Mouse (Mus musculus) spleen, postnatal 36 days (tissue): ENCODE results near the gene Mgme1.

ENCODE experiments used
- DNase-seq, 2 experiments: peaks; one replicate each; pipeline ENCODE4 v3.0.0; 2022; ENCODE audit warnings: low spot score in 2 of 2, mixed read lengths in 1 of 2

The Mgme1 gene

GRCm38 (mm10) chr2:144270507-144271420, at the start of gene Mgme1, which contains the start of gene Snx5:
Gene Mgme1, plus strand, starts transcription at chr2:144270663.
Gene Snx5, minus strand, starts transcription at chr2:144270906.
- peak; percentile 93 to 94 for DNase-seq

- DNase-seq = no peak
Observed at GRCm38 (mm10) chr2:144224351-144224750, 46.1 kb upstream of the Mgme1 start.

GRCm38 (mm10) chr2:144226906-144227586, 43.4 kb upstream of the Mgme1 start:
- no peak for DNase-seq

GRCm38 (mm10) chr2:144228521-144229346, 41.7 kb upstream of the Mgme1 start:
- DNase-seq = peak; percentile 60 to 62

GRCm38 (mm10) chr2:144229647-144230046, 40.8 kb upstream of the Mgme1 start:
- DNase-seq = no peak

GRCm38 (mm10) chr2:144230498-144230897, 40.0 kb upstream of the Mgme1 start:
- no peak for DNase-seq

- DNase-seq = peak; percentile 71 to 76
Observed at GRCm38 (mm10) chr2:144231115-144231514, 39.3 kb upstream of the Mgme1 start.

- peak; percentile 76 to 83 for DNase-seq
Observed at GRCm38 (mm10) chr2:144233534-144233933, 36.9 kb upstream of the Mgme1 start.

GRCm38 (mm10) chr2:144235776-144236175, 34.7 kb upstream of the Mgme1 start:
- DNase-seq = no peak

GRCm38 (mm10) chr2:144236791-144237584, 33.5 kb upstream of the Mgme1 start:
- no peak for DNase-seq

- no peak for DNase-seq
Observed at GRCm38 (mm10) chr2:144238341-144238740, 32.1 kb upstream of the Mgme1 start.

- peak; percentile 60 to 64 for DNase-seq
Observed at GRCm38 (mm10) chr2:144239318-144239717, 31.1 kb upstream of the Mgme1 start.

- no peak for DNase-seq
Observed at GRCm38 (mm10) chr2:144240095-144240899, 30.2 kb upstream of the Mgme1 start.

- peak; percentile 56 for DNase-seq
Observed at GRCm38 (mm10) chr2:144245464-144245863, 25.0 kb upstream of the Mgme1 start.

- DNase-seq = no peak
Observed at GRCm38 (mm10) chr2:144246270-144246669, 24.2 kb upstream of the Mgme1 start.

- peak; percentile 59 to 62 for DNase-seq
Observed at GRCm38 (mm10) chr2:144247337-144247978, 23.0 kb upstream of the Mgme1 start.

- DNase-seq = no peak
Observed at GRCm38 (mm10) chr2:144248613-144249376, 21.7 kb upstream of the Mgme1 start.

- DNase-seq = no peak
Observed at GRCm38 (mm10) chr2:144250111-144250510, 20.4 kb upstream of the Mgme1 start.

GRCm38 (mm10) chr2:144262837-144263236, 7.6 kb upstream of the Mgme1 start:
- no peak for DNase-seq
